Comparison of ENCODE assay signal across 25 mouse cellular contexts in the genomic region with DNA sequence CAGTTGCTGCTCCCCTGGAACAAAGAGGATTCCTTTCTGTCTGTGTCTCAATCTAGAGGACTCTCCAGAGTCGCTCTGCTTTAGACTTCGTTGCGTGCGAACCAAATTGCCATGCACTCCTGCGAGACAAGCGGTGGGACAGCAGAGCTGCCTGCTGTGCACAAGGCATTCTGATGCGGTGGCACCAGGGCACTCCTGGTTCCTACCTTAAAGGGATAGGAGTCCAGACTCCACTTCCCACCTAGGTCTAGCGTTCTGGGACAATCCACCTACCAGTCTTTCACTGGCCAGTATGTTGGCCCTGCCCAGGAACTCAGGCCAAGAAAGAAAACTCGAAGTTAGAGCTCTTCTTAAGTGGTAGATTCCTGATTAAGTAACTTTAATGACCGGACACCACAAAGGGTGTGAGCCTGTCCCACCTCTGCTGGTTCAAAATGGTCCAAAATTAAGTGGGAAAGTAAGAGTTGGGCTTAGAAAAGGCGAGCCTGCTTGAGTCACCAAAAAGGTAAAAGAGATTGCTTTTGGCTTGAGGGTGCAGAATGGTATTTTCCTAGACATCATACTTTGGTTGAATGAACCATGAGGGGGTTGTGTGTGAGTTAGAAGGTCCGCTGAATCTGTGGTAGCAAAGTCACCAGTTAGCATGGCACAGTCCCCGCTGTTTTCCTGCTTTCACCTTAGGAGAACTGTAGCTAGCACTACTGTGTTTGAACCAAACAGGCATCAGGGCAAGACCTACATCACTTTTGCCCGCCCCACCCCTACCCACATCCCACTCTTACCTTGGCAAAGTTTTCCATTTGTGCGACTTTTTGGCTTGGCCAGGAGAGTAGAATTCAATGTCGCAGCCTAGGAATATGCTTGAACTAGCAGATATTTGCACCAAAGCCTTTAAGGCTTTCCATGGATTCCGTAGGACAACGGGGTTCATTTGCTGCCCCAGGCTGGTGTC. TPM values are rescaled to one million over a fixed set of nuclear protein-coding genes. Genes with fewer than 3 reads are reported as not detected.
A peak's percentile ranks its signal among the peaks of the same experiment; 100 is the strongest.
DNase-seq lines count a peak whose midpoint lies in the region; ATAC-seq lines count a peak whose summit lies in the region.
"Had no signal": no experiment of that assay in that cellular context is flagged by ENCODE, and none has a peak within 500 bp of the region (broad histone marks: within the 10 kb centered on the region; RNA-seq: fewer than 3 reads in every experiment).

No protein-coding gene starts in this region.

- H3K36me3 ChIP-seq in heart, embryonic 12.5 days = no peaks in the 10 kb centered on the region
- no peaks in the 10 kb centered on the region for H3K36me3 ChIP-seq in neural tube, embryonic 15.5 days
- H3K36me3 ChIP-seq in limb, embryonic 12.5 days = no peaks in the 10 kb centered on the region
- no peaks in the 10 kb centered on the region for H3K36me3 ChIP-seq in liver, embryonic 12.5 days
- H3K36me3 ChIP-seq: embryonic facial prominence, embryonic 12.5 days; heart, embryonic 10.5 days; midbrain, embryonic 12.5 days had no signal

- DNase-seq in heart, adult 11 months = peak; percentile 68
- peak; percentile 53 for DNase-seq in neural tube, embryonic 10.5 days (ENCODE audit: extremely low spot score, low spot score)
- no peak for DNase-seq in adrenal gland, postnatal 4 days (ENCODE audit: low spot score in 2 of 2)
- DNase-seq in urinary bladder, adult 2 months (ENCODE audit: low spot score) = no peak
- DNase-seq: adrenal gland, adult 8-10 months; cerebellum, adult 11-12 months; heart, postnatal 10 days; lung, adult 2 months; lung, postnatal 4 days; right cerebral cortex, adult 18-20 months; thymus, postnatal 25 days had no signal

- H3K27ac ChIP-seq in heart, embryonic 12.5 days (ENCODE audit: poor library complexity, severe bottlenecking) = no peak overlapping the region
- H3K27ac ChIP-seq in neural tube, embryonic 15.5 days (replicated peaks) = no peak overlapping the region
- H3K27ac ChIP-seq in limb, embryonic 12.5 days = no peak overlapping the region
- no peak overlapping the region for H3K27ac ChIP-seq in liver, embryonic 12.5 days
- H3K27ac ChIP-seq: embryonic facial prominence, embryonic 12.5 days; heart, embryonic 10.5 days; hindbrain, embryonic 14.5 days; kidney, postnatal 0 days; midbrain, embryonic 12.5 days had no signal

- H3K27me3 ChIP-seq in heart, embryonic 12.5 days (replicated peaks) = peaks cover 71% of the 10 kb centered on the region
- H3K27me3 ChIP-seq in neural tube, embryonic 15.5 days (replicated peaks) = peaks cover 88% of the 10 kb centered on the region
- H3K27me3 ChIP-seq in limb, embryonic 12.5 days = peaks cover 44% of the 10 kb centered on the region
- H3K27me3 ChIP-seq in liver, embryonic 12.5 days (replicated peaks) = peaks cover 87% of the 10 kb centered on the region
- H3K27me3 ChIP-seq: Patski had no signal

- H3K9ac ChIP-seq in heart, embryonic 12.5 days = no peak overlapping the region
- no peak overlapping the region for H3K9ac ChIP-seq in neural tube, embryonic 15.5 days (replicated peaks)
- peak overlapping the region; percentile 48; the same call in 1 of the 2 replicates for H3K9ac ChIP-seq in limb, embryonic 12.5 days (replicated peaks)
- no peak overlapping the region for H3K9ac ChIP-seq in liver, embryonic 12.5 days
- H3K9ac ChIP-seq: embryonic facial prominence, embryonic 12.5 days; hindbrain, embryonic 14.5 days; midbrain, embryonic 12.5 days had no signal

- peaks cover 22% of the 10 kb centered on the region for H3K4me1 ChIP-seq in heart, embryonic 12.5 days (replicated peaks)
- H3K4me1 ChIP-seq in neural tube, embryonic 15.5 days = peaks cover 18% of the 10 kb centered on the region
- H3K4me1 ChIP-seq in limb, embryonic 12.5 days (replicated peaks) = peaks cover 63% of the 10 kb centered on the region
- H3K4me1 ChIP-seq in liver, embryonic 12.5 days = no peaks in the 10 kb centered on the region

- ATAC-seq in heart, embryonic 12.5 days (ENCODE audit: insufficient number of reproducible peaks, low FRiP score) = no peak
- no peak for ATAC-seq in neural tube, embryonic 15.5 days (ENCODE audit: low FRiP score)
- ATAC-seq in limb, embryonic 12.5 days (ENCODE audit: insufficient number of reproducible peaks, insufficient read depth, low FRiP score, low TSS enrichment, low read depth) = no peak
- ATAC-seq in liver, embryonic 12.5 days = no peak
- ATAC-seq: CD4-positive, CD25-positive, alpha-beta regulatory T cell, adult 4 months; forebrain, embryonic 16.5 days; intestine, embryonic 16.5 days; Patski had no signal

- no peak overlapping the region for H3K4me2 ChIP-seq in heart, embryonic 12.5 days
- no peak overlapping the region for H3K4me2 ChIP-seq in neural tube, embryonic 15.5 days
- peak overlapping the region; percentile 59 for H3K4me2 ChIP-seq in limb, embryonic 12.5 days
- no peak overlapping the region for H3K4me2 ChIP-seq in liver, embryonic 12.5 days
- H3K4me2 ChIP-seq: embryonic facial prominence, embryonic 12.5 days; hindbrain, embryonic 14.5 days; liver, embryonic 11.5 days; midbrain, embryonic 12.5 days had no signal

- no peak overlapping the region for H3K4me3 ChIP-seq in heart, embryonic 12.5 days
- no peak overlapping the region for H3K4me3 ChIP-seq in neural tube, embryonic 15.5 days (replicated peaks)
- H3K4me3 ChIP-seq in limb, embryonic 12.5 days (replicated peaks) = 0 out of 2 replicates have a peak overlapping the region, but pooled peaks have one; percentile 15
- no peak overlapping the region for H3K4me3 ChIP-seq in liver, embryonic 12.5 days
- H3K4me3 ChIP-seq: embryonic facial prominence, embryonic 12.5 days; heart, embryonic 10.5 days; midbrain, embryonic 12.5 days had no signal

- 4% methylated on average over 18 of the region's 18 CpGs for WGBS in heart, embryonic 12.5 days
- WGBS in neural tube, embryonic 15.5 days = 1% methylated on average over 18 of the region's 18 CpGs
- WGBS in limb, embryonic 12.5 days = 14% methylated on average over 18 of the region's 18 CpGs
- WGBS in liver, embryonic 12.5 days (ENCODE audit: insufficient replicate concordance) = 4% methylated on average over 18 of the region's 18 CpGs

- H3K9me3 ChIP-seq in heart, embryonic 12.5 days (replicated peaks) = no peaks in the 10 kb centered on the region
- no peaks in the 10 kb centered on the region for H3K9me3 ChIP-seq in neural tube, embryonic 15.5 days (replicated peaks)
- no peaks in the 10 kb centered on the region for H3K9me3 ChIP-seq in limb, embryonic 12.5 days
- H3K9me3 ChIP-seq in liver, embryonic 12.5 days (replicated peaks) = no peaks in the 10 kb centered on the region
- H3K9me3 ChIP-seq: embryonic facial prominence, embryonic 12.5 days; heart, embryonic 10.5 days; midbrain, embryonic 12.5 days had no signal

RNA-seq across cellular contexts. Expression of gene Tbx15, which starts 4.1 kb away (rescaled TPM):
- polyA plus RNA-seq in heart, embryonic 12.5 days (2016; fragmentation: Nextera tagmentation; extraction: Ambion mirVana) = 0.08 and 0.11 TPM in 2 replicates
- 0.19 and 0.29 TPM in 2 replicates for polyA plus RNA-seq in neural tube, embryonic 15.5 days (2015; fragmentation: Nextera tagmentation; extraction: Ambion mirVana)
- 26.5 and 32.6 TPM in 2 replicates for polyA plus RNA-seq in limb, embryonic 12.5 days (2016; fragmentation: Nextera tagmentation; extraction: Ambion mirVana)
- polyA plus RNA-seq in liver, embryonic 12.5 days (2016; fragmentation: Nextera tagmentation; extraction: Ambion mirVana) = 0.14 TPM in 1 of 2 replicates, not detected in the other
- 1 to 10 TPM; 1.4 to 2.5 TPM for total RNA-seq in adrenal gland, postnatal 4 days (2021)
- polyA plus RNA-seq in urinary bladder, adult 2 months (2012; rRNA removed) = 0.25 and 0.29 TPM in 2 replicates
- polyA plus RNA-seq: CD4-positive, CD25-positive, alpha-beta regulatory T cell, adult 4 months; kidney, postnatal 0 days had no signal

Comparison
In these comparisons a context has a peak if more than half of its experiments do, and no peak if none do; other contexts are left out.
1. DNase-seq: peak in heart, adult 11 months (single experiment) and neural tube, embryonic 10.5 days (single experiment); none in adrenal gland, postnatal 4 days (0 of 2) and urinary bladder, adult 2 months (single experiment).
2. RNA of gene Tbx15, which starts 4.1 kb away (polyA plus RNA-seq): 26.5 to 32.6 TPM in limb, embryonic 12.5 days; 0.19 to 0.29 TPM in neural tube, embryonic 15.5 days, 0.25 to 0.29 TPM in urinary bladder, adult 2 months, 0.08 to 0.11 TPM in heart, embryonic 12.5 days and 0.14 TPM in liver, embryonic 12.5 days; every median in the first group is over 10 times any median in the second.